Mouse (Mus musculus): ENCODE results near the gene Hal.

Gene Hal

DNA sequence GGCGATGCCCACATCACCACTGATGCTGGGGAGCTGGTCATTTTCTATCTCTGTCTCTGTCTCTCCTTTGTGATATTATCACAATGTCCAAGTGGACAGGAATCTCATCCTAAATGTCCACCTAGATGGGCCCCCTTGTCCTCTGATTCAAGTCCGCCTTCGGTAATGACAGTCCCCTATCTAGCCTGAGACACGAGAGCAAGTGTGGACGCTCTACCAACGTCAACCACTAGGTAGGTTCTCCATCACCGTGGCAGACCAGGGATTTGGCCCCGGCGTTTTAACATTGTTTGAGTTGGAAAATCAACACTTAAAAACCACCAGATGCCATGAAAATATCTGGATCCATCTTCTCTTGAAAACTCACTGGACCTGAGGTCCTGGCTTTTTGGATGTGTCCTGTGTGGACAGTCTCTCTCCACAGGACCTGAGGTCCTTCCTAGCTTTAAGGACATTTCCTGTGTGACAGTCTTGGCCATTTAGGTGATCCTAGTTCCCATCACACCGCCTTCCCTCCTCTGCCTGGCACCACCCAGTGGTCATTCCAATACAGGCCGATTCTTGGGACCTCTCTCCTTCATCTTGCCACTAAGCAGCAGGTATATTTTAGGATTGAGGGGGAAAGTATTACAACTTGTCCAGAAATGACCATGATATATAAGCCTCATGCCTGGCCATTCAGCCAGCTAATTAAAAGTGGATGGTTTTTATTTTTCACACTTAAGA lies 79.4 kb downstream of the Hal start:
- DNase-seq (ENCODE audit: low spot score): no peak

DNA sequence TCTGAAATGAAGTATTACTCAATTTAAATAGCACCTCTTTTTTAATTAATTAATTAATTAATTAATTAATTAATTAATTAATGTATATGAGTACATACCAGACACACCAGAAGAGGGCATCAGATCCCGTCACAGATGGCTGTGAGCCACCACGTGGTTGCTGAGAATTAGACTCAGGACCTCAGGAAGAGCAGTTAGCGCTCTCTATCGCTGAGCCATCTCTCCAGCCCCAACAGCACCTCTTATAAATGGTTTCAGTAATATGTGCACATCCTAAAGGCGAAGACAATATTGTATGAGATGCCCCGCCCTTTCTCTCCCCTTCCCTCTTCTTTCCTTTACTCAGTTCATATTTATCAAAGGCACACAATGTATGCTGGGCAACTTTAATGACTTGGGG lies 80.1 kb downstream of the Hal start:
- no peak for DNase-seq (ENCODE audit: low spot score)
